Mouse (Mus musculus): ENCODE measurements at regions not wholly inside any gene's neighbourhood (a gene's known extent, or its start where the extent isn't known, plus 50 kb on each side); places are given as distances from the start of the nearest gene placed in this dataset.

DNA sequence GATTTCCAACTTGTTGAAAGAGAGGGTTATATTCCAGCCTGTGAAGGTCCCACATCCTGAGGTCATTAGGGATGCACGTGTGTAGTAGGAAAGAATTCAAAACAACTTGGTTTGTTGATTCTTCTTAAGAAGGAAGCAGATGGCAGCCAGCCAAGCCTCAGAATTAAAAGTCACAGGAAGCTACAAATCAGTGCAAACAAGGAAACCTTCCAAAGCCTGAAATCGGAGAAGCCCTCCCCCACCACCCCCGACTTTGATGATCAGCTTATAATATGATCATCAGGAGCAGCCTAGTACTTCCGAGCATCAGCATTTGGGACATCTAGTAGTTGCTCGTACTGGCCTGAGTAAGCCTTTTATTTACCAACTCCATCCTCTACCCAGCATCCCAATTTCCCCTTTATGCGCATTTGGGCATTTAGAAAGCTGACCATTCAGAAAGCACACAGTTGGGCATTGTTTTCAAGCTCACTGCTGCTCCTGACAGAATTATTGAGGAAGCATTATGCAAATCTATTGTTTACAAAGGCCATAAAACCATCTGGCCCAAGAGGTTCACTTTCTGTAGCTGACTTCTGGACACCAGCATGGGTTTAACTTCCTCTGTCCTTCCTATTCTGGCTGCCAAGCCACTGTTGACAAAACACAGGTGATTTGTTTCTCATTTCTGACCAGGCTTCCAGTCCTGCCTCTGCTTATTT, 59.9 kb upstream of the Ppp3ca start:
- TF ChIP-seq CTCF (IDR thresholded peaks at IDR 0.05; ENCODE audit: extremely low read depth, insufficient read length, insufficient replicate concordance, low read depth, low read length) = no peak
- TF ChIP-seq POLR2A (IDR thresholded peaks at IDR 0.05; ENCODE audit: low read depth, low read length) = no peak
